Mouse (Mus musculus) small intestine, adult 2 months (tissue): ENCODE data around the gene Cd248. TPM values are rescaled to one million over a fixed set of nuclear protein-coding genes. Genes with fewer than 3 reads are reported as not detected.

Source experiments
- H3K27ac ChIP-seq: fragments of 200-500 bp; 2 replicates; pipeline ENCODE4 v1.5.1; 2012; ENCODE audit warnings: low read depth, low read length, control low read depth, inconsistent platforms; ENCODE audit not compliant: insufficient read depth
- H3K27me3 ChIP-seq: fragments of 200-500 bp; 2 replicates; pipeline ENCODE4 v1.6.1; 2012; ENCODE audit warnings: mild to moderate bottlenecking, moderate library complexity, low read length, inconsistent platforms; ENCODE audit not compliant: control insufficient read depth, insufficient read depth
- H3K36me3 ChIP-seq: fragments of 200-500 bp; 2 replicates; pipeline ENCODE4 v1.6.1; 2012; ENCODE audit warnings: mild to moderate bottlenecking, low read length, control low read depth, inconsistent platforms; ENCODE audit not compliant: control insufficient read depth, insufficient read depth
- H3K4me1 ChIP-seq: fragments of 200-500 bp; 2 replicates; pipeline ENCODE4 v1.6.1; 2012; ENCODE audit warnings: low read length, inconsistent platforms, mixed read lengths; ENCODE audit not compliant: control insufficient read depth, insufficient read depth, insufficient read length
- H3K4me3 ChIP-seq: fragments of 200-500 bp; 2 replicates; pipeline ENCODE4 v1.5.1; 2012; ENCODE audit warnings: low read depth, mild to moderate bottlenecking, control low read depth, inconsistent platforms, low read length, moderate library complexity
- CTCF ChIP-seq: fragments of 200-500 bp; IDR thresholded peaks from 2 replicates; pipeline ENCODE4 v1.5.1; 2012; ENCODE audit warnings: low read depth, mild to moderate bottlenecking, control low read depth, inconsistent platforms, low read length, moderate library complexity, mixed read lengths; ENCODE audit not compliant: insufficient replicate concordance, insufficient read length; ENCODE audit errors: extremely low read depth
- POLR2A ChIP-seq: fragments of 200-500 bp; IDR thresholded peaks from 2 replicates; pipeline ENCODE4 v1.6.1; 2012; ENCODE audit warnings: low read depth, mild to moderate bottlenecking, control low read depth, inconsistent platforms, low read length, moderate library complexity
- WGBS: fragments of 180-500 bp; shearing (Covaris S2); methylation state at CpG from one replicate; pipeline ENCODE4 v1.1.7; 2018; 5-methylcytosine and 5-hydroxymethylcytosine counted together
- polyA plus RNA-seq: library from polyadenylated mRNA; depleted of rRNA; stranded (reverse); fragments of >200 nt; gene quantifications from 2 replicates; pipeline ENCODE4 v1.2.3, GENCODE M21; 2012

The Cd248 gene
- polyA plus RNA-seq, 1 experiment = 3.4 TPM

DNA sequence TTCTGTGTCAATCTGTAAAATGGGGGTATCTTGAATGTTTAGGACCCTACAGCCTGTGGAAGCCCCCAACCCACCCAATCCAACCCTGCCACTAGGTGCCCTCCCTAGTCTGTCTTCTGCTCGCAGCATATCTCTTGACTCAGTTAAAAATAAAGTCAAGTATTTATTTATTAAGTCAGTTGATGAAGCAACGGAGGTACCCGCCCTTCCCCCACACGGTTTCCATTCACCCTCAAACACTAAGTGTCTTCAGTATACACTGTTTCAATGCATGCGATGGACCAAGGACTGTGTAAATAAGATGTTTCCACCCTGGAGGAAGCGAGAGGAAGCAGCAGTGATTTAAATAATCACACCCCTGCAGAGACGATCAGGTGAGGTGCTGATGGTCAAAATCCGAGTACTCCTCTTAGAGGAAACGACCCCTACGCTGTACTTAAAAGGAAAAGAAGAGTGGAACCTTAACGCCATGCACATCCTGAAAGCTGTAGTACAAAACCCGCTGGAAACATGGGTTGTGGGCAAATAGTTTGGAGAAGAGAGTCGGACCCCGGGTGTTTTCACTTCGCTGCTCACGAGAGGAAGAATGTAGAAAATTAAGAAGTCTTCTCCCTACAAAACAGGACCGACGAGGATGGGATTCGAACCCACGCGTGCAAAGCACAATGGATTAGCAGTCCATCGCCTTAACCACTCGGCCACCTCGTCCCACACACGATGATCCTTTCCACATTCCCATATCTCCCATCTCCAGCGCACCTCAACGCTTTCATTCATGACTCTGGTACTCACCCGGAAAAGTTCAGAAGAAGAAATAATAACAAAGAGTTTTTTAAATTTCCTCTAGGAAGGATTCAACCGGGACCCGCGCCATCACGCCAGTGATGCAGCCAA lies 30.0 kb upstream of the Cd248 start:
- 3% methylated on average over 32 of the region's 32 CpGs for WGBS
- Histone ChIP-seq H3K36me3 (no peaks in the 10 kb centered on the region), H3K4me3 (peak overlapping the region; percentile 88), H3K4me1 (peaks cover 10% of the 10 kb centered on the region), H3K27ac (no peak overlapping the region), H3K27me3 (no peaks in the 10 kb centered on the region)
- no peak for TF ChIP-seq POLR2A
- no peak for TF ChIP-seq CTCF

GRCm38 (mm10) chr19:5038709-5039156 lies 29.1 kb upstream of the Cd248 start, which contains the start of the genes B4gat1 and AC124502.3:
Gene B4gat1 (plus strand): TSS chr19:5038826.
Gene AC124502.3 (plus strand): TSS chr19:5038891.
- H3K27ac ChIP-seq = peak within 1 kb of the TSS; percentile 47
- under 1% methylated on average over 44 of the region's 44 CpGs for WGBS
- no peaks in the 10 kb centered on the region for H3K27me3 ChIP-seq

GRCm38 (mm10) chr19:5039301-5040114 lies 28.4 kb upstream of the Cd248 start:
- Histone ChIP-seq H3K36me3 (no peaks in the 10 kb centered on the region; the same call in 1 of the 2 replicates), H3K4me3 (peak overlapping the region; percentile 88), H3K4me1 (peaks cover 10% of the 10 kb centered on the region), H3K27ac (peak overlapping the region; percentile 47), H3K27me3 (no peaks in the 10 kb centered on the region)
- WGBS = 6% methylated on average over 41 of the region's 41 CpGs
- TF ChIP-seq CTCF = no peak
- TF ChIP-seq POLR2A = no peak

More at GRCm38 (mm10) chr19:5038709-5039156, 29.1 kb upstream of the Cd248 start, which contains the start of the genes B4gat1 and AC124502.3:
- H3K4me1 ChIP-seq = peaks cover 10% of the 10 kb centered on the region
- H3K4me3 ChIP-seq = peak within 1 kb of the TSS; percentile 88
- no peaks in the 10 kb centered on the region for H3K36me3 ChIP-seq
- 0 out of 2 replicates have a peak, but pooled peaks have one; percentile 12 for TF ChIP-seq POLR2A
- TF ChIP-seq CTCF = peak; percentile 29; the same call in 1 of the 2 replicates

GRCm38 (mm10) chr19:5040862-5041523 lies 26.9 kb upstream of the Cd248 start, which contains the start of gene Brms1:
Gene Brms1 (plus strand): TSS chr19:5041354.
- Histone ChIP-seq H3K27me3 (no peaks in the 10 kb centered on the region), H3K4me1 (peaks cover 10% of the 10 kb centered on the region), H3K36me3 (peaks cover 2% of the 10 kb centered on the region; the same call in 1 of the 2 replicates), H3K27ac (peak within 1 kb of the TSS; percentile 78), H3K4me3 (peak within 1 kb of the TSS; percentile 88)
- WGBS = 2% methylated on average over 40 of the region's 40 CpGs
- peak; percentile 81 for TF ChIP-seq POLR2A
- no peak for TF ChIP-seq CTCF

DNA sequence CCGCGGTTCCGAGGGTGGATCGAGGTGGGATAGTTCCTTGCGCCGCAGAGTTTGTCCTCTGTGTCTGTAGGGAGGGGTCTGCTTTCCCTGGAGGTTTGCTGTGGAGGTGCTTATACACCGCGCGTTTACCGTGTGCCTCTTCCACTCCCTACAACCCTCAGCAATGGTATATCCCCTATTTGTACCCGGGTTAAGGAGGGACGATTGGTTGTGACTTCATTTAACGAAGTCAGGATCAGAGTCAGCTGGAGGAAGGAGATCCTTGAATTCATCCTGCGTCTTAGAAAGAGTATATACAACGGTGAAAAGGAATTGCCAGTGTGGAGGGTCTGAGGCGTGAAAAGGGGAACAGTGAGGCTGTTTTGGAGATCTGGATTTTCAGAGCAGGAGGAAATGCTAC lies 26.3 kb upstream of the Cd248 start:
- H3K4me1 ChIP-seq = peaks cover 10% of the 10 kb centered on the region
- peak overlapping the region; percentile 78 for H3K27ac ChIP-seq
- peak overlapping the region; percentile 80 for H3K4me3 ChIP-seq
- 2% methylated on average over 16 of the region's 16 CpGs for WGBS
- TF ChIP-seq POLR2A (no peak), CTCF (no peak)
- H3K27me3 ChIP-seq = no peaks in the 10 kb centered on the region
- peaks cover 6% of the 10 kb centered on the region for H3K36me3 ChIP-seq

DNA sequence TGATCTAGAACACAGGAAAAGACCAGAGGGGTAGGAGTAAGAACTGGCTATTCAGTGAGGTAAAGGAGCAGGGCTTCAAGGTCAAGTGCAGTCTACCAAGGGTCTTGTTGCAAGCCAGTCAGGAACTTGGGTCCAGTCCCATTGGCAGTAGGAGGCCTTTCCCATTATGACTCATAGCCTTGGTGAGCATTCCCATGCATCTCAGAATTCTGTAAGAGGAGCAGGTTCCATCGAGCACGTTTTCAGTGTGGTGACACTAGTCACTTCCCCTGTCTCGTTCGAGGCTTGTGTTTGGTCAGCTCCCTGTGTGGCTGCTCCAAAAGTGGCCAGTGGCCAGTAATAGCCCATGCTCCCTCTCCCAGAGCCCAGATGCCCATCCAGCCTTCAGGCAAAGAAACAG lies 22.3 kb upstream of the Cd248 start:
- Histone ChIP-seq H3K4me1 (peaks cover 2% of the 10 kb centered on the region), H3K36me3 (peaks cover 25% of the 10 kb centered on the region), H3K27ac (no peak overlapping the region), H3K27me3 (no peaks in the 10 kb centered on the region), H3K4me3 (no peak overlapping the region)
- TF ChIP-seq POLR2A = no peak
- TF ChIP-seq CTCF = no peak
- 71% methylated on average over 4 of the region's 4 CpGs for WGBS
